Mouse (Mus musculus) retina, postnatal 1 day (tissue): ENCODE measurements at regions not wholly inside any gene's neighbourhood (a gene's known extent, or its start where the extent isn't known, plus 50 kb on each side); places are given as distances from the start of the nearest gene placed in this dataset.

Experiments
- DNase-seq: peaks from one replicate; pipeline ENCODE4 v3.0.0-alpha.2; 2012

DNA sequence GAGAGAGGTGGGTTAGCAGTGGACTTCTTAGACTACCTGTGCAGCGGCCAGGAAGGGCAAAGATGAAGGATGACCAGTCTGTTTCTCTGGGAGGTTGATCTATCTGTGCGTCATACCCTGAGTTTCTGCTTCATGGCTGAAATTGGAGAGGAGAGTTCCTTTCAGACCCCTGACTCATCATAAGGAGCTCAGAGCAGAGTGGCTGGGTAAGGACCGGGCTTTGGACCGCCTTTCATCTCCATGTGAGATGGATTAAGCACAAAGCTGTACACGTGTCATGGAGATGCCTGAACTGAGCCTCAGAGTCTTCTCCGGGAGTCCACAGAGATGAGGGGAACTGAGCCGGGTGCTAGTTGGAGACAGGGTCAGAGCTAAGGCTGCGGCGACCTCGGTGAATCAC lies 80.7 kb upstream of the Gm9887 start:
- no peak for DNase-seq

DNA sequence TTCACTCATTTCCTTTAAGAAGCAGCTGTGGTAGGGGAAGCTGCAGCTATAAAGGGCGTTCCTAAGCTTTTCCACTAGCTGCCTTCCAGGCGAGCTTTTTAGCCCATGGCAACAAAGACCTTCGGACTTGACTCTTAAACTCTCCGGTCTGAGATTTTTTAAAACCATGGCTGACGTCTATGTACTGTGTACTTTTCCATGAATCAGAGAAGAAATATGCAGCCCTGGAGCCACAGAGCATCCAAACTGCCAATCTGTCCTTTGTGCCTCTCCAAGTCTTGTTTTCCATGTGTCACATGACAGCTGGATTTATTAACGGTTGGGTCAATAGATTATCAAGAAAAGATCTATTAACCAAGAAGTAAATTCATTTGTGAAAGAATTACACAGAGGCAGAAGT lies 78.9 kb upstream of the Gm9887 start:
- no peak for DNase-seq

DNA sequence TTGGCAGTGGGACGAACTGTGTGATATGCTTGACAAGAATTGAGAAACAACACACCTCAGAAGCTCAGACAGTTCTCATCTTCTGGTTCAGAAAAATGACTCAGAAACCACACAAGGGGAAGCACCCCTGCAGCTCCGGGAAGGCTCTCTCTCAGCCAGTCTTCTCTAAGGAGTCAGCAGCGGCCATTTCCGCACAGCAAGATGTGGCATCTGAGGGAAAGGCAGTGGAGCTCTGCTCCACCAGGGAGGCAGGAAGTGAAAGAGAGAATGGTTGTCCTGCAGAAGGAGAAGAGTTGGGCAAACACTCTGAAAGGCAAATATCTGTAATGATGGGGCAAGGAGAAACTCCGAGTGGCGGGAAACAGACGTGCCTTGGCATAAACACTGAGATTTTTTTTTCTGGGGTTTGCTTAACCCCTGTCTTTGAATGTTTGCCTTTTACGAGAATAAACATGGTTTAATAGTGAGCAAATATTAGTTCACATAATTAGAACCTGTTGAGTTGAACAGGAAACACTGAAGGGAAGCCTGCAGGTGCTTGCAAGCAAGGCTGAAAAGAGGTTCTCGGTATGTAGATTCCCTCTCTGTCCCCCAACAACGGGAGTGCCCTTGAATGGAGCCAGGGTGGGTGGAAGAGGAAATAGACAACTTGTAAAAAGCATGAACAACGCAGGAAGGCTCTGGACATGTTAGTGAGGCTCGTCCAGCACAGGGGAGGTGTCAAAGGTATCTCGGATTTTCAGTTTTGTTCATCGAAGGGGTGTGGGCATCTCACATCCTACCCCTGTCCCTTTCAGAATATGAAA lies 75.9 kb upstream of the Gm9887 start:
- no peak for DNase-seq

DNA sequence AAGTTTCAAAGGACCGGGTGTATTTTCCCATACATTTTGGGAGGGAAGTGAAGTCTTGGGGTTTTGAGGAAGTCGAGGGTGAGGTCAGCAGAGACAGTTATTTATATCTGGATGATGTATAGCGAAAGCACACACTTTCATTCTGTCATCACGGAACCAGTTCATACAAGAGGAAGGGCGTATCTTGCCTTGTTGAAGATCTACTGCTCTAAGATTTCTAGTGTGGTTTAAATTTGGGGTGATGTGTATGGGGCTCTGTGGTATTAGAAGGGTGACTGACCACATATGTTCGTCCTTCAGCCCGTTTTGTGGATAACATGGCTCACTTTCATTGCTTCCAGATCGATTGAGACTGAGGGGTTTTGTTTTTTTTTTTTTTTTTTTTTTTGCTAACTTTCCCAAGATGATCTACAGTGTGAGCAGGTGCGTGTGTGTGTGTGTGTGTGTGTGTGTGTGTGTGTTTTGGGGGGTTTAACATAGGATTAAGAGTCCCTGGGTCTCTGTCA lies 75.1 kb upstream of the Gm9887 start:
- no peak for DNase-seq

DNA sequence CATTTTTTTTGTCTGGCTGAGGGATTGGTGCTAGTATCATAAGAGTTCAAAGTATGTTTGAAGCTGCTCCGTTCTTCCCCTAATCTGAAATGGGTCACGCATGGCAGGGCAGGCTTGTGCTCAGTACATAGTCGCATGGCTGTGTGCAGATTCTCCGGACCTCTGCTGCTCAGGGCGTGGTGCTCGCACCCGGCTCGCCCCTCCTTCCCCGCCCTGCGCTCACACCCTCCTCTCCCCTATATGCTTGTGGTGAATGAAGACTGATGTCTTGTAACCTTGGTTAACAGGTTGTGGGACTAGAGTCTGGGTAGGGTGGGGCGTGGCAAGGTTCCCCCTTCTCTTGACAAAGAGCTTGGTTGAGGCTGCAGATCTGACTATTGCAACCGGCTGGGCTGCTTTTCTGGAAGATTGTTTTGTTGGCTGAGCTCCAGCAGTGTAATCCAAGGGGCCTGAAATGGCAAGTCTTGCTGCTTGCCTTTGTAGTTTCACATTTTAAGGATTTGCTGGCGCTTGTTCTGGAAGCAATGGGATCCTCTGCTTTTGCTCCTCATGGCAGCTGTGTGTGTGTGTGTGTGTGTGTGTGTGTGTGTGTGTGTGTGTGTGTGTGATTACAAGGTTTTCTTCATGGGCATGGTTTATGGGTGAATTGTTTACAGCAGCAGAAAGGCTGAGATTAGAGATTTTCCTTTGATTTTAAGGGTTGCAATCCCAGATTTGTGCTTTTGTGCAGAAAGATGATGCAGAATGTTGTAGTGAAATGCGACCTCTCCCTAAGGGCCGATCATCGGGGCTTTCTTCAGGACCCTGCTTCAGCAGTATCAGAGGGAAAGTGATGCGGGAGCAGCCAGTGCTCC lies 74.4 kb upstream of the Gm9887 start:
- peak; percentile 70 for DNase-seq

DNA sequence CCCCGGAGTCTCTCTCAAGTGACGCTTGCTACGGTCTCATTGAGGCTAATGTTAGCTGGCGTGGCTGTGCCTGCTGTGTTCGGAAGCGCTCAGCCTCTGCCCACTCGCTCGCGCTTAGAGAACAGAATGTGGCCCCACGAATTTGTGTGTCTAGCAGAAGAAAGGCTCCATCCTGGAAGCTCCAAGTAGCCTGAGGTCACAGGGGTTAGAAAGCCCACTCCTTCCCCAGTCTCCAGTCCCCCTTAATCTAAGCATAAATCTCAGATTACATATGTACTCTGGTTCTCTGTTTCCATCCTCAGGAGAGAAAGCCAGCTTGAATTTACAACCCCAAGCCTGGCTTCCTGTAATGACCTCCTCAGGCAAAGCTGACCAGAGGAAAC lies 73.8 kb upstream of the Gm9887 start:
- DNase-seq = no peak

DNA sequence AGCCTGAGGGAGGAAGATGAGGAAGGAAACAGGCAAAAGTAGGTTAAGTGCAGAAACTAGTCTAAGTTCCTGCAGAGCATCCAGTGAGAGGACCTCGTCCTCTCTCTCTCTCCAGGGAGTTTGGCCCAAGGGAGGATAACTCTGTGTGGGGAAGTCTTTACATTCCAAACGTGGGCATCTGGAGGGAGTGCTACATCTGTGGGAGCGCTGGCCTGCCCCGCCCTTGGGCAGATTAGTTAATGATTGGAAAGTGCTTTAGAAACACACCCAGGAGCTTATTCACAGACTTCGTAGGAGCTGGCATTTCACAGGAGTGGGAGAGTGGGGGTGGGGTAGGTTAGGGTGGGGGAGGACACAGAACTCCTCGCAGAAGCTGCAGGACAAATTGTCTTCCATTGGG lies 70.1 kb upstream of the Gm9887 start:
- DNase-seq = no peak

DNA sequence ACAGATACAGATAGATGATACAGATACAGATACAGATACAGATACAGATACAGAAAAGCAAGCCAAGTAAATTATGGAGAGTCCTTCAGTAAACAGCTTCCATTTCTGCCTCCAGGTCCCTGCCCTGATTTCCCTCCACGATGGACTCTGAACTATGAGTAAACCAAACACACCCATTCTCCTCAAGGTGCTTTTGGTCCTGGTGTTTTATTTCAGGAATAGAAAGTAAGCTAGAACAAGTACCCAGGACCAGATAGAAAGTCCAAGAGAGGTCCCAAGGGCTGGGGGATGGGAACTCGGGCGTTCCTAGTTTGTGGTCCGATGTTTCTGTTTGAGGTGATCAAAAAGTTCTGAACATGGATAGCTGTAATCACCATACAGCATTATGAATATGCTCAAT lies 69.5 kb upstream of the Gm9887 start:
- DNase-seq = no peak

DNA sequence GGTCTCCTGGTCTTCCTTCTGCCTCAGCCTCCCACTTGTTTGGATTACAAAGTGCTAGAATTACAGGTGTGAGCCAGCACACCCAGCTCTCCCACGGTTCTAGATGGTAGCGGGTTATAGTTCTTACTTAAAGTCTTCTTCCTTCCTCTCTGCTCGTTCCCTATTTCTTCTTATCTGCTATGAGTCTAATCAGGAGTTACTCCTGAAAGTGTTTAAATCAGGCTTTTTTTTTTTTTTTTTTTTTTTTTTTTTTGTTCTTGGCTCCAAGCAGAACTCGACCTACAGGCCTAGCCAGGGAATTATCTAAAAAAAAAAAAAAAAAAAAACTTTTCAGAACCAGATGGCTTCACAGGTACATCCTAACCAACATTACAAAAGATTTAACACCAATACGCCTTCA lies 66.0 kb upstream of the Gm9887 start:
- DNase-seq = no peak

DNA sequence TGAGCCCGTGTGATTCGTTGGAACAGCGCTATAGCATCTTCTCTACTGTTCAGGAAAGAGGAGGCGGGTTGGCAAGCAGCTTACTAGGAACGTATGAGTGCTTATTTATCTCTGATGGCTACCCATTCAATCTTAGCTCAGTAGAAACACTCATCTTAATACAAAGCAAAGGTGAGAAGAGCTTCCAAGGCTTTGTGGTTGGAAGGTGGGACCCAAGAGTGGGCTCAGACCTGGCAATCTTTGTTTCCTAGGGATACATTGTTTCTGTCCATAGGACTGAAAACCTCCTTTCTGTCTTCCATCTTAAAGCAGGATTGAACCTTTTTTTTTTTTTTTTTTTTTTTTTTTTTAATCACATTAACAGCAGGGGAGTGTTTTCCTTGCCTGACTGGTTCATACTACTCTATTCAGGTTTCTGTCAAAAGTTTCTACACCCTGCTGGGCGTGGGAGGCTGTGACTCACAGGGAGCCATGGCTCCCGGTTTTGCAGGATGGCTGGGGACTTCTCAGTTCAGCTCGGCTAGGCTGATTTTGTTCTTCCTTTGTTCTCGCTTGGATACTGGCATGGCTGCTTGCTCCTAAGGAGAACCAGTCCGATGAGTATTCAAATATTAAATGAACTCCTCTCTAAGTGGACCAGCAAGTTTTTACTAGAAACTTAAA lies 64.7 kb upstream of the Gm9887 start:
- DNase-seq = no peak

DNA sequence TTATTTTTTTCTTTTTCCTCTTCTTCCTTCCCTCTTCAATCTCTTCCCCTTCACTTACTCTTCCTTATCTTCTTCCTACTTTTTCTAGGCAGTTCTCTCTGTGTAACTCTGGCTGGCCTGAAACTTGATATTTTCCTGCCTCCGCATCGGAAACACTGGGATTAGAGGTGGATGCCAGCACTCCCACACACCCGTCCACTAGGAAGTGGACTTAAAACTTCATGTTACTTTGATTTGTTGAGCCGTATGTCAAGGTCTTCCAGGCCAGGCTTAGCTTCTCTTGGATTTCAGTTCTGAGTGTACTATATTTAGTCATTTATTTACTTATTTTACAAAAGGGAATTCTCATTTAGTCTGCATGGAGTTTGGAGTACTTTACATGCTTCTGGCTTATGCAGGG lies 62.1 kb upstream of the Gm9887 start:
- DNase-seq = no peak

DNA sequence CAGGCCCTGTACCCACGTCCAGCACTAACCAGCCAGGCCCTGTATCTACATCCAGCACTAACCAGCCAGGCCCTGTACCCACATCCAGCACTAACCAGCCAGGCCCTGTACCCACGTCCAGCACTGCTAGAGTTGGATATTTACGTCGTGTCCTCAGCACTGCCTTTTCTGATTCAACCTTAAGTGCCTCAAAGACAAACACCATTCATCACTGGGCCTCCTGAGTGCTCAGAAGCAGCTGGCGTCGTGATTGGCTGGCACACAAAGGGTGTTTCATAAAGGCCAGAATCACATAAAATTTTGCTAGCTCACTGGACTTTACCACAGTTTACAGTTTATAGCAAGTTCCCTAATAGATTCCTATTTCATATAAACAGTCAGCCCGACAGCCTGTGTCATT lies 59.8 kb upstream of the Gm9887 start:
- DNase-seq = no peak

DNA sequence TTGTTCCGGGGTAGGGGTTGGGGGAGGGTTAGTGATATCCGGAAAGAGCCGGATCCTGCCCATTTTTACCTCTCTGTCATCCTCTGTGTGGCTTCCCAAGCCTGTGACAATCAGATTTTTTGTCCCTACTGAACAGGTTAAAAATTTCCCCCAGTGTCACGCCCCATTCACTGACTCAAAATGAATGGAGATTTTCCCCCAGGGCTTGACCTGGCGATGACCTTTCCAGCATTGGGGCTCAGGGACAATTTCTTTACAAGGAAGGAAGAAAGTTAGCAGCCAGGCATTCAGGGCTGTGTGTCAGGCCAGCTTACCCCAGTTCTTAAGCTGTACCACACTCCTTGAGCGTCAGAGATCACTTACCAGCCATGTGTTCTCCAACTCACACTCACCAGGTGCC lies 55.9 kb upstream of the Gm9887 start:
- DNase-seq = no peak

DNA sequence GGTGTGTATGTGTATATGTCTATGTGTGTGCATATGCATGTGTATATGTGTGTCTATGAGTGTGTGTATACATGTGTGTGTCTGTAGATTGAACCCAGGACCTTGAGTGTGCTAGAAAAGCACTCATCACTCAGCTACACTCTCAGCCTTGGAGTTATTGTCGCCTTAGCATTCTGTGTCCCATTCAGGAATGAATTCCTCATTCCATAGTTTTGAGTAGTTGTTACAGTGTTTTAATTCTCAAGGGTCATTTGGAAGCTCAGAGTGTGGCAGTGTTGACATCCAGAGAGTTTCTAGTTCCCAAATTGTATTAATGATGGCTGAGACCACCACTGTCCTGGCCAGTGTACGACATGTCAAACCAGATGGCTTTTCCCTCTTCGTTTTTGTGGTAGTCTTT lies 53.4 kb upstream of the Gm9887 start:
- no peak for DNase-seq

DNA sequence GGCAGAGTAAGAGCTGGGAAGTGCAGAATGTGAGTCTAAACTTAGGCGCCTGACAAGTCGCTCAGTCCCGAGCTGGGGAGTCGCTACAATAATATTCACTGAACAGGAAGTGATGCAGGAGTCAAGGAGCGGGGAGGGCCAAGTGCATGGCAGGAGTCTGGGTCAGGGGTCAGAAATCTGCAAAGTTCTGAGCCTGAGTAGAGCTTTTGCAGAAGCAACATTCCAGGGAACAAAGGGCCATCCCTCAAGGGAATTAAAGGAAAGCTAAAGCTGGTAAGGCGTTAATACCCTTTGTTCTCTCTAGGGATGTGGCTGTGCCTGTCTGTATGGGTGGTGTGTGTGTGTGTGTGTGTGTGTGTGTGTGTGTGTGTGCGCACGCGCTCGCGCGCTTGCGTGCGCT lies 52.7 kb upstream of the Gm9887 start:
- peak; percentile 44 for DNase-seq
